Mouse (Mus musculus) cerebellum, adult 2 months (tissue): ENCODE data around the gene Ccin. TPM values are rescaled to one million over a fixed set of nuclear protein-coding genes. Genes with fewer than 3 reads are reported as not detected.
A peak's percentile ranks its signal among the peaks of the same experiment; 100 is the strongest.

Experiments
- DNase-seq, 2 experiments: peaks; one replicate each; pipeline ENCODE4 v3.0.0; 2021
- H3K27ac ChIP-seq: fragments of 200-500 bp; 2 replicates; pipeline ENCODE4 v1.5.1; 2012; ENCODE audit warnings: low read length, control low read depth, inconsistent platforms; ENCODE audit not compliant: insufficient read depth
- H3K27me3 ChIP-seq: fragments of 200-500 bp; 2 replicates; pipeline ENCODE4 v1.6.1; 2012; ENCODE audit warnings: inconsistent platforms, mild to moderate bottlenecking, low read length, moderate library complexity; ENCODE audit not compliant: control insufficient read depth, insufficient read depth
- H3K4me1 ChIP-seq: fragments of 200-500 bp; 2 replicates; pipeline ENCODE4 v1.6.1; 2011; ENCODE audit warnings: low read length; ENCODE audit not compliant: control insufficient read depth, insufficient read depth
- H3K4me3 ChIP-seq: fragments of 200-500 bp; replicated peaks from 2 replicates; pipeline ENCODE3; 2011; ENCODE audit warnings: mild to moderate bottlenecking, low read depth, low read length, control low read depth; ENCODE audit not compliant: insufficient read depth
- CTCF ChIP-seq: fragments of 200-500 bp; IDR thresholded peaks from 2 replicates; pipeline ENCODE4 v1.5.1; 2011; ENCODE audit warnings: low read depth, mild to moderate bottlenecking, control low read depth, low read length, moderate library complexity, borderline replicate concordance; ENCODE audit not compliant: insufficient read depth
- POLR2A ChIP-seq: fragments of 200-500 bp; IDR thresholded peaks from 2 replicates; pipeline ENCODE4 v1.6.1; 2011; ENCODE audit warnings: low read length, control low read depth, borderline replicate concordance; ENCODE audit not compliant: insufficient read depth
- WGBS: fragments of 180-500 bp; shearing (Covaris S2); methylation state at CpG from one replicate; pipeline ENCODE4 v1.1.7; 2018; 5-methylcytosine and 5-hydroxymethylcytosine counted together
- polyA plus RNA-seq: library from polyadenylated mRNA; depleted of rRNA; stranded (reverse); fragments of >200 nt; gene quantifications from 2 replicates; pipeline ENCODE4 v1.2.3, GENCODE M21; 2012

The Ccin gene
- polyA plus RNA-seq, 1 experiment: not detected

DNA sequence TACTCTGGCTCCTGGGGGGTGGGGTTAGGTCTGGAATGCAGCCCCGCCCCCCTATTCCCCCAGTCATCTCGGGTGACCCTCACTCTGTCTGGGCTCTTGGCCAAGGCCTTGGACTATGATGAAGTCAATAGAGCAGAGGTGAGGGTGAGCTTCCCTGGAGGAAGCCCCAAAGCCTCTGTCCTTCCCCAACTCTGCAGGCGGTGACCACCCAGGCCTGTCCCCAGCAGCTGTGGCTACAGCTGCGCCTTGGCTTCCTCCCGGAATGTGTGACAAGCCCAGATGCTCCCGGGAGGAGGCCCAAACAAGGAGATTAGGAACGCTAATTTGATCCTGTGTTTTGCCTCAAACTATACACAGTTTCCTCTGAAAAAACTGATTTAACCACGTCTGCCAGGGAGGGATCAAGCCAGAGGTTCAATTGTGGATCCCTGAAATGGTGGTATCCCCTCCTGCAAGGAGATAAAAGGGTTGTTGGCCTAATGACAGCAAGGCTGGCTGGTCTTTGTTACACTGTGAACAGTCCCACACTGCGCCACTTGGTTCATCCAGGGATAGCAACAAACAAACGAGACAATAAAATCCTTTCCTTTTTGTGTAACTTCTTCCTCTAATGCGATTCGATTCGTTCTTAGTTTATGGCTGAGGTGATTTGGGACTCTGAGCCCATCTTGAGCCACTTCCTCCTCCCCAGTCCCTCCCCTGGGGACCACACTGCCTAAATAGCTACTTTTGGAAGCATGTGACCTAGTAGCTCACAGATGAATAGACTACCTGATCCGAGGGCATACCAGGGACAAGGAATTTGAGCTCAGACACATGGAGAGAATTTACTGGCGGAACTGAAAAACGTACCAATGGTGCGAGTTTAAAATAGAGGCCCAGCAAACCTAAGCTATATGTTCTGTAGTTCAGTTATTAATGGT lies 4.5 kb upstream of the Ccin start:
- no peak for DNase-seq
- Histone ChIP-seq H3K4me3 (no peak overlapping the region), H3K27ac (no peak overlapping the region), H3K27me3 (no peaks in the 10 kb centered on the region), H3K4me1 (no peaks in the 10 kb centered on the region)
- TF ChIP-seq POLR2A: no peak
- TF ChIP-seq CTCF: no peak
- 44% methylated on average over 17 of the region's 17 CpGs for WGBS

DNA sequence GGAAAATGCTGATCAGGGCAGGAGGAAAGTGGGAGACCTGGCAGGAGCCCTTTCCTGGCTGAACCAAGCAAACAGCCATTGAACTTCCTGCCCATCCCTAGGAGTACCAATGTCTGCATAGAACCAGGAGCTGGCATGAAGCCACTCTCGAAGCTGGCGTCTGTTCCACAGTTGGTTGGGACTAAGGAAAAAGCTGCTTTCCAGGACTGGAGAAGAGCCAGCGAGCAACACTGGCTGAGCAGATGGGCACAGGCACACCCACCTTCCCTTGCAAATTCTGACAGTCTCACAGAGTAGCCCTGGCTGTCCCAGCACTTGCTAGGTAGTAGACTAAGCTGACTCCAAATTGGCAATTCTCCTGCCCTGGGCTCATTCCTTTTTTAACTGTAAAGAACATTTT lies 3.5 kb upstream of the Ccin start:
- Histone ChIP-seq H3K4me1 (no peaks in the 10 kb centered on the region), H3K27ac (no peak overlapping the region), H3K27me3 (no peaks in the 10 kb centered on the region), H3K4me3 (no peak overlapping the region)
- WGBS: under 1% methylated on average over 3 of the region's 3 CpGs
- peak; percentile 82 to 91 for DNase-seq
- TF ChIP-seq CTCF: no peak; the same call in 1 of the 2 replicates
- no peak for TF ChIP-seq POLR2A

DNA sequence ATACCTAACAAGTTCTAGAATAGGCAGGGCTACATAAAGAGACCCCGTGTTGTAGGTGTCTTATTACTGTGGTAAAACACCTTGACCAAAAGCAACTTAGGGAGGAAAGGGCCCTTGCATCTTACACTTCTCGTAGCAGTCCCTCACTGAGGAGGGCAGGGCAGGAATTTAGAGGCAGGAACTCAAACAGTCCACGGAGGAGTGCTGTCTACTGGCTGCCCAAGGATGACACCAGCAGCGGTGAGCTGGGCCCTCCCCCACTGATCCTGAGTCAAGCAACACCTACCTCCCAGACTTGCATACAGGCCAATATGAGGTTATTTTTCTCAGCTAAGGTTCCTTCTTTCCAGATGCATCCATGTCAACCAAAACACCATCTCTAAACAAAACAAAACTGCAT lies 3.0 kb upstream of the Ccin start:
- Histone ChIP-seq H3K27me3 (no peaks in the 10 kb centered on the region), H3K27ac (no peak overlapping the region), H3K4me3 (no peak overlapping the region), H3K4me1 (no peaks in the 10 kb centered on the region)
- WGBS: 47% methylated on average over 4 of the region's 4 CpGs
- TF ChIP-seq CTCF: no peak
- TF ChIP-seq POLR2A: no peak
- DNase-seq: no peak

DNA sequence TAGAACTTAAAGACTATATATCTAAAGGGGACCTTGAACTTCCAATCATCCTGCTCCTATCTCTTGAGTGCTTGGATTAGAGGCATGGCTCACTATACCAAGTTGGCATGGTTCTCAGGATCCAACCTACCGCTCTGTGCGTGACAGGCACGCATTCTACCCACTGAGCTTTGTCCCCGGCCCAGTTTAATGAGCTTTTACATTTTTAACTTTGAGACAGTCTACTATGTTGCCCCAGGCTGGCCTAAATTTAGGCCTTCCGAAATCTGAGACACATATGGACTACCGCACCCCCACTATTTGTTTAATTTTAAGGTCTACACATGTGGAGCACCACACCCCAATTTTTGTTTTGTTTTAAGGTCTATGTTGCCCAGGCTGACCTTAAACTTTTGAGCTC lies 2.4 kb upstream of the Ccin start:
- TF ChIP-seq POLR2A (no peak), CTCF (no peak)
- Histone ChIP-seq H3K4me1 (no peaks in the 10 kb centered on the region), H3K4me3 (no peak overlapping the region), H3K27me3 (no peaks in the 10 kb centered on the region), H3K27ac (no peak overlapping the region)
- no peak for DNase-seq
- WGBS: 94% methylated on average over 6 of the region's 6 CpGs

DNA sequence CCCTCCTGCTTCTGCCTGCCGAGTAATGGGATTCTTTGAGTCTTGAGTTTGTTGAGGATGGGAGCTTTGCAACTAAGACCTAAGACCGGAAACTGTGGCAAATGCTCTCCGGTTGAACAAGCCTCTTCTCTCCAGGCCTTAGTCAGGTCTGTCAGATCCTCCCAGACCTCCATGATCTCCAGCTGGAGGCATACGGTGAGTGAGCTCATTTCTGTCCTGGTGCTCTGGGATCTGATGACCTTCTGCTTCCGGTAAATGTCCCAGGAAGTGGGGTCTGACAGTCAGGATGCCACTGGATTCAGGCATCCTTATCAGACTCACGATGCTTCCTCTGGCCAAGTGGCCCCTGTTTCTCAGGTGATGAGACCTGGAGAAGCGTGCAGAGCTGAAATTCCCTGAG lies 2.0 kb upstream of the Ccin start:
- H3K4me3 ChIP-seq: no peak overlapping the region
- no peaks in the 10 kb centered on the region for H3K27me3 ChIP-seq
- no peak overlapping the region for H3K27ac ChIP-seq
- TF ChIP-seq POLR2A: no peak
- no peak for TF ChIP-seq CTCF
- no peaks in the 10 kb centered on the region for H3K4me1 ChIP-seq
- no peak for DNase-seq
- WGBS: 92% methylated on average over 7 of the region's 7 CpGs

DNA sequence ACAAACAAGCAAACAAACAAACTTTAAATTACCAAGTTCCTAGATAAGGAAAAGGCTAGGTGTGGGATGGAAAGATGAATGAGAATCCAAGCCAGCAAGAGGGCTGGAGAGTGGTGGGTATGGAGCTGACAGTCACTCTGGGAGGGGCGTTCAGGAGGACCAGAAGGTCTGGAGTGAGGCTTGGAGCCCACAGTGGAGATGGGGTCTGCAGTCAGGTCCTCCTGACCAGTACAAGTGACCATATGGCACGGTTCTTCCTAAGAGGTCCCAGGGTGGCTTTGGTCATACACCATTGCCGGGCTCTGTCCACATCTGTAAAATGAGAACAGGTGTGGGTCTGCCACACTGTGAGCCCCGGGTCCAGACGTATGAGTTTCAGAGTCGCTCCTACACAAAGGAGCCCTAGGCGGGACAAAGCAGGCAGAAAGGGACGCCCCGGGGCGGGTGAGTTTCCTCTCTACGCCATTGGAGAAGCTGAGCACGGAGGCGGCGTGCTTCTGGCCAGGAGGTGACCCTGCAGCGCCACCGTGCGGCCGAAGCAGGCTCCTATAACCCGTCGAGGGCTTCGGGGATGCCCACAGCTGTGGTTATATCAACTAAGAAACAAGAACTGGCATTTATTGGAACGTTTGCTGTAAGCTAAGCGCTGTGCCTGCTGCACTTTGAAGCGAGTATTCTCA lies 1.1 kb upstream of the Ccin start:
- TF ChIP-seq CTCF: peak; percentile 83
- no peak for TF ChIP-seq POLR2A
- WGBS: 3% methylated on average over 24 of the region's 24 CpGs
- H3K27ac ChIP-seq: no peak overlapping the region
- DNase-seq: peak; percentile 80 to 86
- H3K4me3 ChIP-seq: peak overlapping the region; percentile 16
- H3K27me3 ChIP-seq: no peaks in the 10 kb centered on the region
- no peaks in the 10 kb centered on the region for H3K4me1 ChIP-seq

DNA sequence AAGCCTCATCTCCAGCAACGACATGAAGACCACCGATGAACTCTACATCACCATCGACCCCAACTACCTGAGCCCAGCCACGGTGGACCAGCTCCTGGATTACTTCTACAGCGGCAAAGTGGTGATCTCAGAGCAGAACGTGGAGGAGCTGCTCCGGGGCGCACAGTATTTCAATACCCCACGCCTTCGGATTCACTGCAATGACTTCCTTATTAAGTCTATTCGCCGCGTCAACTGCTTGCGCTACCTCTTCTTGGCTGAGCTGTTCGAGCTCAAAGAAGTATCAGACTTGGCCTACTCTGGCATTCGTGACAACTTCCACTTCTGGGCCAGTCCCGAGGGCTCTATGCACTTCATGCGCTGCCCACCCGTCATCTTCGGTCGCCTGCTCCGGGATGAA lies 473 bp downstream of the Ccin start:
- DNase-seq: no peak
- Histone ChIP-seq H3K4me3 (no peak overlapping the region), H3K27ac (no peak overlapping the region), H3K27me3 (no peaks in the 10 kb centered on the region), H3K4me1 (no peaks in the 10 kb centered on the region)
- WGBS: 89% methylated on average over 22 of the region's 22 CpGs
- TF ChIP-seq CTCF: no peak
- TF ChIP-seq POLR2A: no peak
